Mouse (Mus musculus) embryonic fibroblast, embryonic 13.5 days (primary cell): Measurements from ENCODE around the gene Cdk18.

Experiments used
- CTCF ChIP-seq: IDR thresholded peaks from 2 replicates; pipeline ENCODE4 v1.5.1; 2011; ENCODE audit warnings: mild to moderate bottlenecking, control low read depth, low read length, moderate library complexity, borderline replicate concordance; ENCODE audit not compliant: insufficient read depth
- POLR2A ChIP-seq: IDR thresholded peaks from 2 replicates; pipeline ENCODE4 v1.6.1; 2011; ENCODE audit warnings: low read depth, mild to moderate bottlenecking, control low read depth, low read length, moderate library complexity

DNA sequence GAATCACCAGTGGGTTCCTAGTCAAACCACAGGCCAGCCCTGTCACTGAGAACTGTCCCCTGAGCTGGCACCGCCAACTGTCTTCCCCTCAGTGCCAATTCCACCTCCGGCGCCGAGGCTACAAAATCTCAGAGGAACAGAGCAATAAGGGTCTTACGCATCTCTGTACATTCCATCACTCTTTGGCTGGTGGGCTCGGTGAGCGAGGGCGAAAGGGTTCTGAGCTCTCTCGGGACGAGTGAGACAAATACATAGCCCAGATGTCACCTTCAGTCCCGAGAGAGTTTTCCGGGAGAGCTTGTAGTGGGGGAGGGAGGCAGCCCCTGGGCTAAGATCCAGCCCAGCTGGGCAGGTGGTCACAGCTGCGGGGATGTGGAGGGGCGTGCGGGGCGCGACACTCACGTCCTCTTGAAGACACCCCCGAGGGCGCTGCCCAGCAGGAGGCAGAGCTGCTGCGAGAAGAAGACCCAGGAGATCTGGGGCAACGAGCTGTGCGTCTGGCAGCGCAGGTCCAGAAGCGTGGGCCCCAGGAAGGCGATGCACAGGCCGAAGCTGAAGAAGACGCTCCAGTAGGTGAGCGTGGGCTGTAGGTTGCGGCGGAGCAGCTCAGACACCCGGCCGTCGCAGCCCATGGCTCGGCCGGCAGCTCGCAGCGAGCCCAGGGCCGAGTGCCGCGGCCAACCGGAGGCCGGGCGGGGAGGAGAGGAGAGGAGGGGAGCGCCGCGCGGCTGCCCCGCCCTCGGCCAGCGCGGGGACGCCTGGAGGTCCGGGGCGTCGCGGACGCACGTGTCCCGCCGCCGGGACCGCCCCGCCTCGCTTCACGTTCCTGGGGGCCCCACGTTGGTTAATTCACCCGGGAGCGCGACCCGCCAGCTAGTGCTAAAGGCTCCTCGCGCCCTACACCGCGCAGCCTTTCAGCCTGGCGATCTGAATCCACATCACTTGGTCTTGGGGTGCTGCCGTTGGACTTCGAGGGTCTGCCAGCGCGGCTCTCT is 71.9 kb downstream of the Cdk18 start, which contains the start of gene Mfsd4a:
- TF ChIP-seq CTCF (0 out of 2 replicates have a peak, but pooled peaks have one; percentile 21), POLR2A (no peak)
